Comparison of ENCODE assay signal across 25 mouse cellular contexts in the genomic region with DNA sequence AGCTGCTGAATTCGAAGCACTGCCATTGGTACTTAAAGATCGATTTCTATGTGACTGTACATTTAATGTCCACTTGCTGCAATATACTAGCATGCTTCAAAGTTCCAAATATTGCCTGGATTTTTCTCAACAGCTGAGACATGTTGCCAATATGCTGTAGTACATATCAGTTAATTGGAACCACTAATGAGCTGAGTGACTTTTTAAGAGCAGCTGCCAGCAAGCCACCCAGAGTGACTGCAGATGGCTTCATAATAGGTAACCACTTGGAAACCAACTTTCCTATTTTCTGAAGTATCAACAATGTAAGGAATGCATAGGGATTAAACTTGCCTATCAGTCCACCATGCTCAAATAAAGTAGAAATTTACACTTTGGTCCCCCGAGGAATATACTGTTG.
DNase-seq lines count a peak whose midpoint lies in the region; ATAC-seq lines count a peak whose summit lies in the region.
"Had no signal": no experiment of that assay in that cellular context is flagged by ENCODE, and none has a peak within 500 bp of the region (broad histone marks: within the 10 kb centered on the region; RNA-seq: fewer than 3 reads in every experiment).

No protein-coding gene starts in this region.

- peak; percentile 63; the same call in 1 of the 2 replicates for ATAC-seq in forebrain, embryonic 13.5 days
- no peak; the same call in 1 of the 2 replicates for ATAC-seq in forebrain, embryonic 15.5 days (replicated peaks)
- ATAC-seq: CD4-positive, CD25-positive, alpha-beta regulatory T cell, adult 4 months had no signal

- intact Hi-C loops in left cerebral cortex, postnatal 4 days (cut with DNase I), result no loop called here
- intact Hi-C loops in left cerebral cortex, postnatal 14 days (cut with DNase I), result no loop called here

- H3K4me3 ChIP-seq in forebrain, embryonic 13.5 days, result no peak overlapping the region
- no peak overlapping the region for H3K4me3 ChIP-seq in forebrain, embryonic 15.5 days
- H3K4me3 ChIP-seq: embryonic facial prominence, embryonic 13.5 days; heart, embryonic 10.5 days; heart, embryonic 15.5 days; hindbrain, embryonic 13.5 days; layer of hippocampus, adult 2 months; lung, embryonic 15.5 days had no signal

- H3K4me2 ChIP-seq in forebrain, embryonic 13.5 days, result no peak overlapping the region
- H3K4me2 ChIP-seq in forebrain, embryonic 15.5 days (replicated peaks), result no peak overlapping the region
- H3K4me2 ChIP-seq: embryonic facial prominence, embryonic 13.5 days; heart, embryonic 15.5 days; hindbrain, embryonic 13.5 days; liver, embryonic 11.5 days; lung, embryonic 15.5 days; midbrain, embryonic 11.5 days had no signal

- WGBS in forebrain, embryonic 13.5 days, result 77% methylated on average over 3 of the region's 3 CpGs
- 79% methylated on average over 3 of the region's 3 CpGs for WGBS in forebrain, embryonic 15.5 days

- peak; percentile 51 for DNase-seq in left cerebral cortex, postnatal 4 days
- no peak for DNase-seq in left cerebral cortex, postnatal 14 days (ENCODE audit: low spot score in 2 of 2)
- peak; percentile 4 for DNase-seq in brain, adult 2 months (ENCODE audit: low read depth, low spot score)
- peak; percentile 16 for DNase-seq in forelimb bud, embryonic 11.5 days (ENCODE audit: low read depth, low spot score)
- no peak for DNase-seq in layer of hippocampus, adult 9-10 months (ENCODE audit: low spot score)
- DNase-seq: adrenal gland, postnatal 25 days; cerebellum, adult 8-10 months; gastrocnemius, postnatal 14 days; heart, adult 11 months; kidney, adult 18-20 months; kidney, postnatal 36 days; right cerebral cortex, adult 18-20 months; spleen, adult 18-20 months; thymus, postnatal 14 days had no signal

- no peaks in the 10 kb centered on the region for H3K9me3 ChIP-seq in forebrain, embryonic 13.5 days (replicated peaks)
- no peaks in the 10 kb centered on the region for H3K9me3 ChIP-seq in forebrain, embryonic 15.5 days
- H3K9me3 ChIP-seq: embryonic facial prominence, embryonic 13.5 days; heart, embryonic 10.5 days; heart, embryonic 15.5 days; hindbrain, embryonic 13.5 days; lung, embryonic 15.5 days had no signal

- no peak overlapping the region for H3K27ac ChIP-seq in forebrain, embryonic 13.5 days
- H3K27ac ChIP-seq in forebrain, embryonic 15.5 days (replicated peaks), result no peak overlapping the region
- H3K27ac ChIP-seq: embryonic facial prominence, embryonic 13.5 days; heart, embryonic 10.5 days; heart, embryonic 15.5 days; hindbrain, embryonic 13.5 days; layer of hippocampus, adult 2 months; lung, embryonic 15.5 days had no signal

- no peak overlapping the region for H3K9ac ChIP-seq in forebrain, embryonic 13.5 days
- no peak overlapping the region for H3K9ac ChIP-seq in forebrain, embryonic 15.5 days (replicated peaks)
- H3K9ac ChIP-seq: embryonic facial prominence, embryonic 13.5 days; heart, embryonic 15.5 days; hindbrain, embryonic 13.5 days; lung, embryonic 15.5 days had no signal

- H3K36me3 ChIP-seq in forebrain, embryonic 13.5 days (ENCODE audit: poor library complexity, severe bottlenecking), result no peaks in the 10 kb centered on the region
- H3K36me3 ChIP-seq in forebrain, embryonic 15.5 days, result no peaks in the 10 kb centered on the region
- H3K36me3 ChIP-seq: embryonic facial prominence, embryonic 13.5 days; heart, embryonic 10.5 days; heart, embryonic 15.5 days; hindbrain, embryonic 13.5 days; lung, embryonic 15.5 days had no signal

- H3K27me3 ChIP-seq in forebrain, embryonic 13.5 days, result no peaks in the 10 kb centered on the region
- no peaks in the 10 kb centered on the region for H3K27me3 ChIP-seq in forebrain, embryonic 15.5 days
- H3K27me3 ChIP-seq: embryonic facial prominence, embryonic 13.5 days; heart, embryonic 15.5 days; hindbrain, embryonic 13.5 days; lung, embryonic 15.5 days had no signal

- H3K4me1 ChIP-seq in forebrain, embryonic 13.5 days, result no peaks in the 10 kb centered on the region
- H3K4me1 ChIP-seq in forebrain, embryonic 15.5 days, result no peaks in the 10 kb centered on the region
- H3K4me1 ChIP-seq: embryonic facial prominence, embryonic 13.5 days; heart, embryonic 10.5 days; heart, embryonic 15.5 days; hindbrain, embryonic 13.5 days; lung, embryonic 15.5 days had no signal

Comparison
In these comparisons a context has a peak if more than half of its experiments do, and no peak if none do; other contexts are left out.
1. DNase-seq: peak in left cerebral cortex, postnatal 4 days (single experiment), brain, adult 2 months (single experiment) and forelimb bud, embryonic 11.5 days (single experiment); none in left cerebral cortex, postnatal 14 days (0 of 2) and layer of hippocampus, adult 9-10 months (single experiment).